Mouse (Mus musculus) heart, adult 2 months (tissue): ENCODE measurements around the gene Tulp4.

Experiments used
- CTCF ChIP-seq: fragments of 200-600 bp; IDR thresholded peaks from 2 replicates; pipeline ENCODE4 v1.8.1; 2022; ENCODE audit warnings: antibody characterized with exemption, mild to moderate bottlenecking, moderate library complexity
- EP300 ChIP-seq: fragments of 200-500 bp; IDR thresholded peaks from 2 replicates; pipeline ENCODE4 v1.6.1; 2011; ENCODE audit warnings: low read depth, low read length, control low read depth; ENCODE audit not compliant: insufficient read depth

DNA sequence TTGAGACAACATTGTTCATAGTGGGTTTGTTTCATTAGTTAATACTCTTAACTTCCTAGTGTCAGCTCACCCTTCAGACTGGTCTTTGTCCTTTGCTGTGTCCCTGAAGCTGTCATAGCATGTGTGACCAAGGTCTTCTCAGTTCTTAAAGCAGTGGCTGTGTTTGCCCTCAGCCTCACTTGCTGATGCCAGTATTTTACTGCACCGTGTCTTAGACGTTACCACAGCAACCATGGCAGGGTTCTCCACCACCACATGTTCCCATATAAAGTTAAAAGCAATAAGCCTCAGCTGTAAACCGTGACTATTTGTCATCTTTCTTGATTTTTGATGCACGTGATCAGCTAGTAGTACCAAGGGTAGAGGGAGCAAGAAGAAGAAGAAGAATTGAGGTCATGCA lies 109.4 kb downstream of the Tulp4 start:
- no peak for TF ChIP-seq CTCF
- no peak for TF ChIP-seq EP300
